Mouse (Mus musculus): ENCODE results near the gene Gpr162. TPM values are rescaled to one million over a fixed set of nuclear protein-coding genes. Genes with fewer than 3 reads are reported as not detected.
A peak's percentile ranks its signal among the peaks of the same experiment; 100 is the strongest.

Gpr162 gene
- polyA plus RNA-seq, 1 experiment, result 2.4 TPM

DNA sequence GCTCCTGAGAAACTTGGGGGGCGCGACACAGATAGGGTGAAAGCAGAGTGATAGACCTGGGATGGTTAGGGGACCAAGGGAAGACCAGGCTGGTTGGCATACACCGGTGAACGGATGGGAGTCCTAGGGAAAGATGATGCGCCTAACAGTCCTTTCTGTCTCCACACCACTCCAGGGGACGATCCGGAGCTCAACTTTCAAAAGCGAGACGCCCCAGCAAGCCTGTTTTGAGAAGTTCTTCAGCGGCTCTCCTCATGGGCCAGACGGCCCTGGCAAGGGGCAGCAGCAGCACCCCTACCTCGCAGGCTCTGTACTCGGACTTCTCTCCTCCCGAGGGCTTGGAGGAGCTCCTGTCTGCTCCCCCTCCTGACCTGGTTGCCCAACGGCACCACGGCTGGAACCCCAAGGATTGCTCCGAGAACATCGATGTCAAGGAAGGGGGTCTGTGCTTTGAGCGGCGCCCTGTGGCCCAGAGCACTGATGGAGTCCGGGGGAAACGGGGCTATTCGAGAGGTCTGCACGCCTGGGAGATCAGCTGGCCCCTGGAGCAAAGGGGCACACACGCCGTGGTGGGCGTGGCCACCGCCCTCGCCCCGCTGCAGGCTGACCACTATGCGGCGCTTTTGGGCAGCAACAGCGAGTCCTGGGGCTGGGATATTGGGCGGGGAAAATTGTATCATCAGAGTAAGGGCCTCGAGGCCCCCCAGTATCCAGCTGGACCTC lies 54.6 kb downstream of the Gpr162 start:
- no peaks in the 10 kb centered on the region for H3K4me1 ChIP-seq (ENCODE audit: control insufficient read depth, insufficient read depth, low read length)
- no peaks in the 10 kb centered on the region for H3K9me3 ChIP-seq (replicated peaks; ENCODE audit: control insufficient read depth, insufficient read depth, low read length, poor library complexity, severe bottlenecking)
- TF ChIP-seq EP300 (IDR thresholded peaks at IDR 0.05; ENCODE audit: insufficient read depth, low read depth, low read length) (0 out of 2 replicates have a peak, but pooled peaks have one; percentile 4), CTCF (IDR thresholded peaks at IDR 0.05; ENCODE audit: low read depth, low read length) (peak; percentile 78), POLR2A (IDR thresholded peaks at IDR 0.05; ENCODE audit: insufficient read depth, low read length) (peak; percentile 14)
- H3K27me3 ChIP-seq (ENCODE audit: control insufficient read depth, insufficient read depth, low read length, poor library complexity, severe bottlenecking), result no peaks in the 10 kb centered on the region
- peak overlapping the region; percentile 75 for H3K9ac ChIP-seq (ENCODE audit: low read depth, poor library complexity, severe bottlenecking)
- H3K27ac ChIP-seq (ENCODE audit: insufficient read depth, low read length), result peak overlapping the region; percentile 19
- peak overlapping the region; percentile 93 for H3K4me3 ChIP-seq (ENCODE audit: low read depth, low read length)
- peaks cover 8% of the 10 kb centered on the region for H3K36me3 ChIP-seq (ENCODE audit: control insufficient read depth, insufficient read depth, low read length, poor library complexity, severe bottlenecking)

Other genes starting within 250 kb of the Gpr162 start
- gene C1s2, start 227.9 kb downstream of the Gpr162 start, polyA plus RNA-seq (2011; ENCODE audit: insufficient read depth, insufficient read length, low read depth, missing spikeins), result 0.49 TPM in 1 of 2 replicates, not detected in the other
- 69.3 and 73.8 TPM in 2 replicates for gene Lpcat3, start 201.0 kb downstream of the Gpr162 start, polyA plus RNA-seq (2011; ENCODE audit: insufficient read depth, insufficient read length, low read depth, missing spikeins)
- gene Emg1, start 151.8 kb downstream of the Gpr162 start, polyA plus RNA-seq (2011; ENCODE audit: insufficient read depth, insufficient read length, low read depth, missing spikeins), result 118 TPM in 2 replicates
- 329 and 331 TPM in 2 replicates for gene Phb2, start 151.6 kb downstream of the Gpr162 start, polyA plus RNA-seq (2011; ENCODE audit: insufficient read depth, insufficient read length, low read depth, missing spikeins)
- 15.4 and 32.3 TPM in 2 replicates for gene Ptpn6, start 125.3 kb downstream of the Gpr162 start, polyA plus RNA-seq (2011; ENCODE audit: insufficient read depth, insufficient read length, low read depth, missing spikeins)
- gene Grcc10, start 122.6 kb downstream of the Gpr162 start, polyA plus RNA-seq (2011; ENCODE audit: insufficient read depth, insufficient read length, low read depth, missing spikeins), result 93.5 and 105 TPM in 2 replicates
- gene Gm45234, start 108.0 kb downstream of the Gpr162 start, polyA plus RNA-seq (2011; ENCODE audit: insufficient read depth, insufficient read length, low read depth, missing spikeins), result 0.59 TPM in 1 of 2 replicates, not detected in the other
- gene Atn1, start 107.5 kb downstream of the Gpr162 start, polyA plus RNA-seq (2011; ENCODE audit: insufficient read depth, insufficient read length, low read depth, missing spikeins), result 32.0 and 35.2 TPM in 2 replicates
- 7.4 and 8.3 TPM in 2 replicates for gene Eno2, start 94.3 kb downstream of the Gpr162 start, polyA plus RNA-seq (2011; ENCODE audit: insufficient read depth, insufficient read length, low read depth, missing spikeins)
- 0.84 TPM in 1 of 2 replicates, not detected in the other for gene Lrrc23, start 84.3 kb downstream of the Gpr162 start, polyA plus RNA-seq (2011; ENCODE audit: insufficient read depth, insufficient read length, low read depth, missing spikeins)
- gene Spsb2, start 55.3 kb downstream of the Gpr162 start, polyA plus RNA-seq (2011; ENCODE audit: insufficient read depth, insufficient read length, low read depth, missing spikeins), result 4.6 and 5.4 TPM in 2 replicates
- gene Tpi1, start 49.7 kb downstream of the Gpr162 start, polyA plus RNA-seq (2011; ENCODE audit: insufficient read depth, insufficient read length, low read depth, missing spikeins), result 377 and 389 TPM in 2 replicates
- gene Usp5, start 34.5 kb downstream of the Gpr162 start, polyA plus RNA-seq (2011; ENCODE audit: insufficient read depth, insufficient read length, low read depth, missing spikeins), result 80.9 and 85.2 TPM in 2 replicates
- 162 and 187 TPM in 2 replicates for gene Cdca3, start 34.4 kb downstream of the Gpr162 start, polyA plus RNA-seq (2011; ENCODE audit: insufficient read depth, insufficient read length, low read depth, missing spikeins)
- not detected in 2 replicates for gene Gnb3, start 23.7 kb downstream of the Gpr162 start, polyA plus RNA-seq (2011; ENCODE audit: insufficient read depth, insufficient read length, low read depth, missing spikeins)
- gene P3h3, start 6.2 kb downstream of the Gpr162 start, polyA plus RNA-seq (2011; ENCODE audit: insufficient read depth, insufficient read length, low read depth, missing spikeins), result 3.1 and 3.6 TPM in 2 replicates
- gene Cd4, start 24.2 kb upstream of the Gpr162 start, polyA plus RNA-seq (2011; ENCODE audit: insufficient read depth, insufficient read length, low read depth, missing spikeins), result not detected in 2 replicates
- 4.0 and 5.9 TPM in 2 replicates for gene Lag3, start 47.7 kb upstream of the Gpr162 start, polyA plus RNA-seq (2011; ENCODE audit: insufficient read depth, insufficient read length, low read depth, missing spikeins)
- 382 and 383 TPM in 2 replicates for gene Ptms, start 56.1 kb upstream of the Gpr162 start, polyA plus RNA-seq (2011; ENCODE audit: insufficient read depth, insufficient read length, low read depth, missing spikeins)
- 263 and 294 TPM in 2 replicates for gene Mlf2, start 67.4 kb upstream of the Gpr162 start, polyA plus RNA-seq (2011; ENCODE audit: insufficient read depth, insufficient read length, low read depth, missing spikeins)
- 145 and 154 TPM in 2 replicates for gene Cops7a, start 101.6 kb upstream of the Gpr162 start, polyA plus RNA-seq (2011; ENCODE audit: insufficient read depth, insufficient read length, low read depth, missing spikeins)
- 14.3 and 21.4 TPM in 2 replicates for gene Pianp, start 132.7 kb upstream of the Gpr162 start, polyA plus RNA-seq (2011; ENCODE audit: insufficient read depth, insufficient read length, low read depth, missing spikeins)
- gene Zfp384, start 145.2 kb upstream of the Gpr162 start, polyA plus RNA-seq (2011; ENCODE audit: insufficient read depth, insufficient read length, low read depth, missing spikeins), result 32.4 and 33.8 TPM in 2 replicates
- gene Ing4, start 175.8 kb upstream of the Gpr162 start, polyA plus RNA-seq (2011; ENCODE audit: insufficient read depth, insufficient read length, low read depth, missing spikeins), result 44.0 and 54.7 TPM in 2 replicates
- gene Acrbp, start 185.7 kb upstream of the Gpr162 start, polyA plus RNA-seq (2011; ENCODE audit: insufficient read depth, insufficient read length, low read depth, missing spikeins), result 25.3 and 25.7 TPM in 2 replicates
- 2.5 and 3.7 TPM in 2 replicates for gene Lpar5, start 203.9 kb upstream of the Gpr162 start, polyA plus RNA-seq (2011; ENCODE audit: insufficient read depth, insufficient read length, low read depth, missing spikeins)
- gene Chd4, start 232.0 kb upstream of the Gpr162 start, polyA plus RNA-seq (2011; ENCODE audit: insufficient read depth, insufficient read length, low read depth, missing spikeins), result 307 and 317 TPM in 2 replicates

Data from ES-Bruce4 (cell line).